Mouse (Mus musculus) MEL (cell line): ENCODE results near the gene Gng12.

ENCODE experiments used
- CHD1 ChIP-seq: IDR thresholded peaks from 2 replicates; pipeline ENCODE4 v1.6.1; 2012; ENCODE audit warnings: low read depth, mild to moderate bottlenecking, inconsistent platforms, low read length, improper control_type of control experiment
- CTCF ChIP-seq, 3 experiments: IDR thresholded peaks in 2 of 3; conservative IDR thresholded peaks in 1 of 3; 2 replicates each; pipeline ENCODE4 v1.5.1; 2011 to 2012; ENCODE audit warnings: low read length in 3 of 3, low read depth in 2 of 3, mild to moderate bottlenecking in 2 of 3, improper control_type of control experiment in 1 of 3, inconsistent platforms in 1 of 3, mixed read lengths in 1 of 3, moderate library complexity in 1 of 3; ENCODE audit not compliant: control insufficient read depth in 1 of 3, insufficient read depth in 1 of 3, poor library complexity in 1 of 3, severe bottlenecking in 1 of 3
- ELF1 ChIP-seq: IDR thresholded peaks from 2 replicates; pipeline ENCODE4 v1.6.1; 2014; ENCODE audit warnings: low read depth, mild to moderate bottlenecking, inconsistent platforms, low read length, improper control_type of control experiment, moderate library complexity
- MAFK ChIP-seq: IDR thresholded peaks from 2 replicates; pipeline ENCODE4 v1.6.1; 2011; ENCODE audit warnings: low read depth, mild to moderate bottlenecking, low read length, improper control_type of control experiment, borderline replicate concordance
- MEF2A ChIP-seq: IDR thresholded peaks from 2 replicates; pipeline ENCODE4 v1.6.1; 2014; ENCODE audit warnings: low read depth, mild to moderate bottlenecking, inconsistent platforms, low read length, improper control_type of control experiment; ENCODE audit not compliant: poor library complexity, insufficient replicate concordance, severe bottlenecking; ENCODE audit errors: extremely low read depth
- POLR2A ChIP-seq, 2 experiments: IDR thresholded peaks; 2 replicates each; pipeline ENCODE4 v1.6.1; 2011 to 2012; ENCODE audit warnings: low read length in 2 of 2, mild to moderate bottlenecking in 2 of 2, control low read depth in 1 of 2, improper control_type of control experiment in 1 of 2, low read depth in 1 of 2, moderate library complexity in 1 of 2; ENCODE audit not compliant: control insufficient read depth in 1 of 2, insufficient read depth in 1 of 2, poor library complexity in 1 of 2
- RCOR1 ChIP-seq: IDR thresholded peaks from 2 replicates; pipeline ENCODE4 v1.6.1; 2012; ENCODE audit warnings: low read depth, mild to moderate bottlenecking, inconsistent platforms, low read length, improper control_type of control experiment
- TCF12 ChIP-seq: IDR thresholded peaks from 2 replicates; pipeline ENCODE4 v1.6.1; 2014; ENCODE audit warnings: low read depth, mild to moderate bottlenecking, inconsistent platforms, low read length, improper control_type of control experiment, moderate library complexity
- ZMIZ1 ChIP-seq: IDR thresholded peaks from 2 replicates; pipeline ENCODE4 v1.6.1; 2012; ENCODE audit warnings: low read depth, mild to moderate bottlenecking, inconsistent platforms, low read length, improper control_type of control experiment, moderate library complexity
- ZNF384 ChIP-seq: IDR thresholded peaks from 2 replicates; pipeline ENCODE4 v1.6.1; 2012; ENCODE audit warnings: low read depth, mild to moderate bottlenecking, inconsistent platforms, low read length, improper control_type of control experiment

DNA sequence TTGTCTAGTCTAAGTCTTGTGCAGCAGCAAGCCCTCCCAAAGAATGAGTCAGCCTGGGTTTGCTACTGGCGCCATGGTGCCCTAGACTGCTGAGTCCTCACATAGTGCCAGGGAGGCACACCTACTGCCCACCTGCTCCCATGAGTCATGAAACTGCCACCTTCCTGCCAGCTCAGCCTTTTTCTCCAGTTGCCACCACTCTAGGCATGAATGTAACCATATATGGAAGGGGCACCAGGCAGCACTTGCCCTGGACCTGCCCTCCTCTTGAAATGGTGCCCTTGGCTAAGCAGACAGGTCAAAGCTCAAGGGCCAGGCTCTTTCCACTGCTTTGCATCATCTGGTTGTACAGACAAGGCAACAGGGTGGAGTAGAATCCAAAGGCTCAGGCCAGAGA lies 118.5 kb downstream of the Gng12 start:
- TF ChIP-seq CTCF (IDR thresholded peaks at IDR 0.05 in 2 of 3, conservative IDR thresholded peaks at IDR 0.05 in 1 of 3; ENCODE audit: control insufficient read depth in 1 of 3, insufficient read depth in 1 of 3, low read depth in 2 of 3, low read length in 3 of 3, poor library complexity in 1 of 3, severe bottlenecking in 1 of 3) (no peak), POLR2A (IDR thresholded peaks at IDR 0.05; ENCODE audit: control insufficient read depth in 1 of 2, insufficient read depth in 1 of 2, low read depth in 1 of 2, low read length in 2 of 2, poor library complexity in 1 of 2) (no peak), MEF2A (no peak), ZNF384 (no peak), ELF1 (no peak), RCOR1 (no peak), TCF12 (no peak), MAFK (no peak), CHD1 (no peak), ZMIZ1 (no peak)
